Mouse (Mus musculus) MEL (cell line): ENCODE data around the gene Fa2h. TPM values are rescaled to one million over a fixed set of nuclear protein-coding genes. Genes with fewer than 3 reads are reported as not detected.

Experiments
- DNase-seq: peaks from one replicate; pipeline ENCODE4 v3.0.0; 2011; ENCODE audit warnings: low read depth, low spot score
- H3K27ac ChIP-seq: 2 replicates; pipeline ENCODE4 v1.5.1; 2012; ENCODE audit warnings: low read depth, mild to moderate bottlenecking, control low read depth, low read length, moderate library complexity; ENCODE audit not compliant: control insufficient read depth
- H3K27me3 ChIP-seq, 2 experiments: fragments of 150-350 bp in 1 of 2; sonication (generic) in 1 of 2; 2 replicates each; pipeline ENCODE4 v1.6.1; 2012; ENCODE audit warnings: low read length in 2 of 2, mild to moderate bottlenecking in 2 of 2, improper control_type of control experiment in 1 of 2, moderate library complexity in 1 of 2; ENCODE audit not compliant: insufficient read depth in 2 of 2, control insufficient read depth in 1 of 2
- H3K36me3 ChIP-seq, 2 experiments: 2 replicates each; pipeline ENCODE4 v1.6.1; 2012 to 2014; ENCODE audit warnings: low read length in 2 of 2, improper control_type of control experiment in 1 of 2, inconsistent platforms in 1 of 2, mild to moderate bottlenecking in 1 of 2; ENCODE audit not compliant: insufficient read depth in 2 of 2, control insufficient read depth in 1 of 2
- H3K4me1 ChIP-seq, 2 experiments: fragments of 150-350 bp in 1 of 2; sonication (generic) in 1 of 2; 2 replicates each; pipeline ENCODE4 v1.6.1; 2012; ENCODE audit warnings: low read length in 2 of 2, improper control_type of control experiment in 1 of 2, mild to moderate bottlenecking in 1 of 2; ENCODE audit not compliant: insufficient read depth in 2 of 2, control insufficient read depth in 1 of 2
- H3K4me3 ChIP-seq, 2 experiments: fragments of 150-350 bp in 1 of 2; sonication (generic) in 1 of 2; 2 replicates each; pipeline ENCODE4 v1.5.1; 2012; ENCODE audit warnings: low read depth in 2 of 2, low read length in 2 of 2, mild to moderate bottlenecking in 2 of 2, moderate library complexity in 2 of 2, control low read depth in 1 of 2, improper control_type of control experiment in 1 of 2; ENCODE audit not compliant: control insufficient read depth in 1 of 2, insufficient read depth in 1 of 2
- H3K79me2 ChIP-seq: 2 replicates; pipeline ENCODE4 v1.6.1; 2012; ENCODE audit warnings: mild to moderate bottlenecking, low read length, moderate library complexity; ENCODE audit not compliant: control insufficient read depth, poor library complexity, insufficient read depth
- H3K9ac ChIP-seq: 2 replicates; pipeline ENCODE4 v1.6.1; 2012; ENCODE audit warnings: low read depth, mild to moderate bottlenecking, control low read depth, low read length, moderate library complexity; ENCODE audit not compliant: control insufficient read depth, poor library complexity, severe bottlenecking
- H3K9me3 ChIP-seq: fragments of 150-350 bp; sonication (generic); replicated peaks from 2 replicates; pipeline ENCODE4 v1.6.1; 2012; ENCODE audit warnings: mild to moderate bottlenecking, low read length, improper control_type of control experiment, moderate library complexity; ENCODE audit not compliant: insufficient read depth
- BHLHE40 ChIP-seq: IDR thresholded peaks from 2 replicates; pipeline ENCODE4 v1.6.1; 2012; ENCODE audit warnings: low read depth, mild to moderate bottlenecking, inconsistent platforms, low read length, improper control_type of control experiment, borderline replicate concordance
- CTCF ChIP-seq, 3 experiments: IDR thresholded peaks in 2 of 3; conservative IDR thresholded peaks in 1 of 3; 2 replicates each; pipeline ENCODE4 v1.5.1; 2011 to 2012; ENCODE audit warnings: low read length in 3 of 3, low read depth in 2 of 3, mild to moderate bottlenecking in 2 of 3, improper control_type of control experiment in 1 of 3, inconsistent platforms in 1 of 3, mixed read lengths in 1 of 3, moderate library complexity in 1 of 3; ENCODE audit not compliant: control insufficient read depth in 1 of 3, insufficient read depth in 1 of 3, poor library complexity in 1 of 3, severe bottlenecking in 1 of 3
- ELF1 ChIP-seq: IDR thresholded peaks from 2 replicates; pipeline ENCODE4 v1.6.1; 2014; ENCODE audit warnings: low read depth, mild to moderate bottlenecking, inconsistent platforms, low read length, improper control_type of control experiment, moderate library complexity
- EP300 ChIP-seq, 2 experiments: IDR thresholded peaks; 2 replicates each; pipeline ENCODE4 v1.6.1; 2011; ENCODE audit warnings: improper control_type of control experiment in 2 of 2, low read length in 2 of 2, low read depth in 1 of 2, mild to moderate bottlenecking in 1 of 2
- KAT2A ChIP-seq: conservative IDR thresholded peaks from 2 replicates; pipeline ENCODE4 v1.6.1; 2012; ENCODE audit warnings: low read depth, low read length, improper control_type of control experiment, inconsistent platforms
- MAFK ChIP-seq: IDR thresholded peaks from 2 replicates; pipeline ENCODE4 v1.6.1; 2011; ENCODE audit warnings: low read depth, mild to moderate bottlenecking, low read length, improper control_type of control experiment, borderline replicate concordance
- MAX ChIP-seq: IDR thresholded peaks from 2 replicates; pipeline ENCODE4 v1.6.1; 2011; ENCODE audit warnings: low read length, improper control_type of control experiment
- MAZ ChIP-seq: IDR thresholded peaks from 2 replicates; pipeline ENCODE4 v1.6.1; 2012; ENCODE audit warnings: low read depth, mild to moderate bottlenecking, inconsistent platforms, low read length, improper control_type of control experiment
- MEF2A ChIP-seq: IDR thresholded peaks from 2 replicates; pipeline ENCODE4 v1.6.1; 2014; ENCODE audit warnings: low read depth, mild to moderate bottlenecking, inconsistent platforms, low read length, improper control_type of control experiment; ENCODE audit not compliant: poor library complexity, insufficient replicate concordance, severe bottlenecking; ENCODE audit errors: extremely low read depth
- MYB ChIP-seq: IDR thresholded peaks from 2 replicates; pipeline ENCODE4 v1.6.1; 2011; ENCODE audit warnings: mild to moderate bottlenecking, low read depth, low read length, improper control_type of control experiment
- NRF1 ChIP-seq: IDR thresholded peaks from 2 replicates; pipeline ENCODE4 v1.6.1; 2014; ENCODE audit warnings: low read depth, mild to moderate bottlenecking, inconsistent platforms, low read length, improper control_type of control experiment, moderate library complexity; ENCODE audit not compliant: poor library complexity, insufficient read depth, severe bottlenecking
- POLR2A ChIP-seq, 2 experiments: IDR thresholded peaks; 2 replicates each; pipeline ENCODE4 v1.6.1; 2011 to 2012; ENCODE audit warnings: low read length in 2 of 2, mild to moderate bottlenecking in 2 of 2, control low read depth in 1 of 2, improper control_type of control experiment in 1 of 2, low read depth in 1 of 2, moderate library complexity in 1 of 2; ENCODE audit not compliant: control insufficient read depth in 1 of 2, insufficient read depth in 1 of 2, poor library complexity in 1 of 2
- POLR2AphosphoS2 ChIP-seq: IDR thresholded peaks from 2 replicates; pipeline ENCODE4 v1.6.1; 2011; ENCODE audit warnings: low read length, improper control_type of control experiment
- RCOR1 ChIP-seq: IDR thresholded peaks from 2 replicates; pipeline ENCODE4 v1.6.1; 2012; ENCODE audit warnings: low read depth, mild to moderate bottlenecking, inconsistent platforms, low read length, improper control_type of control experiment
- TAL1 ChIP-seq: IDR thresholded peaks from 2 replicates; pipeline ENCODE4 v1.6.1; 2012; ENCODE audit warnings: mild to moderate bottlenecking, inconsistent platforms, low read length, moderate library complexity, mixed read lengths
- TCF12 ChIP-seq: IDR thresholded peaks from 2 replicates; pipeline ENCODE4 v1.6.1; 2014; ENCODE audit warnings: low read depth, mild to moderate bottlenecking, inconsistent platforms, low read length, improper control_type of control experiment, moderate library complexity
- UBTF ChIP-seq: IDR thresholded peaks from 2 replicates; pipeline ENCODE4 v1.6.1; 2012; ENCODE audit warnings: low read depth, mild to moderate bottlenecking, inconsistent platforms, low read length, improper control_type of control experiment, moderate library complexity, borderline replicate concordance; ENCODE audit not compliant: insufficient read depth
- USF1 ChIP-seq: IDR thresholded peaks from 2 replicates; pipeline ENCODE4 v1.6.1; 2014; ENCODE audit warnings: low read depth, mild to moderate bottlenecking, inconsistent platforms, low read length, improper control_type of control experiment, moderate library complexity
- ZC3H11A ChIP-seq: IDR thresholded peaks from 2 replicates; pipeline ENCODE4 v1.6.1; 2012; ENCODE audit warnings: low read depth, mild to moderate bottlenecking, inconsistent platforms, low read length, improper control_type of control experiment
- ZKSCAN1 ChIP-seq: IDR thresholded peaks from 2 replicates; pipeline ENCODE4 v1.6.1; 2012; ENCODE audit warnings: low read depth, mild to moderate bottlenecking, inconsistent platforms, low read length, improper control_type of control experiment, moderate library complexity
- ZMIZ1 ChIP-seq: IDR thresholded peaks from 2 replicates; pipeline ENCODE4 v1.6.1; 2012; ENCODE audit warnings: low read depth, mild to moderate bottlenecking, inconsistent platforms, low read length, improper control_type of control experiment, moderate library complexity
- ZNF384 ChIP-seq: IDR thresholded peaks from 2 replicates; pipeline ENCODE4 v1.6.1; 2012; ENCODE audit warnings: low read depth, mild to moderate bottlenecking, inconsistent platforms, low read length, improper control_type of control experiment
- polyA plus RNA-seq, 2 experiments: library from polyadenylated mRNA; stranded (reverse) in 1 of 2; unstranded in 1 of 2; fragments of >175 nt in 1 of 2; fragments of >200 nt in 1 of 2; gene quantifications; 2 replicates each; pipeline versions ENCODE4 v1.2.1 to v1.2.4; 2012; ENCODE audit warnings: low replicate concordance in 2 of 2, low read depth in 1 of 2; ENCODE audit not compliant: insufficient read length in 2 of 2, insufficient read depth in 1 of 2, missing spikeins in 1 of 2
- total RNA-seq: library from RNA; depleted of rRNA; stranded (reverse); fragments of 300-350 nt; gene quantifications from 2 replicates; pipeline ENCODE4 v1.2.3, GENCODE M21; 2012

The Fa2h gene
- total and polyA plus RNA-seq, 3 experiments: not detected

- Histone ChIP-seq H3K9ac (no peak overlapping the region), H3K36me3 (peaks cover 0 to 11% of the 10 kb centered on the region in 2 experiments; a peak in 2 of 4 replicates), H3K79me2 (no peaks in the 10 kb centered on the region), H3K9me3 (no peaks in the 10 kb centered on the region), H3K27ac (no peak overlapping the region), H3K4me3 (no peak overlapping the region), H3K4me1 (peaks cover 7 to 28% of the 10 kb centered on the region in 2 experiments), H3K27me3 (peaks cover 3 to 8% of the 10 kb centered on the region in 2 experiments)
- no peak for DNase-seq
- TF ChIP-seq TAL1 (no peak), ZMIZ1 (no peak), ELF1 (no peak), MAZ (no peak), MEF2A (no peak)
These were observed 9.0 kb downstream of the Fa2h start for GRCm38 (mm10) chr8:111384628-111385027.

GRCm38 (mm10) chr8:111375192-111375591, 18.4 kb downstream of the Fa2h start:
- no peak overlapping the region for H3K27ac ChIP-seq
- H3K79me2 ChIP-seq: no peaks in the 10 kb centered on the region
- H3K4me1 ChIP-seq: peaks cover 4 to 9% of the 10 kb centered on the region in 2 experiments
- H3K36me3 ChIP-seq: peaks cover 0 to 5% of the 10 kb centered on the region in 2 experiments; a peak in 2 of 4 replicates
- no peak for DNase-seq
- H3K9ac ChIP-seq: no peak overlapping the region
- H3K9me3 ChIP-seq: no peaks in the 10 kb centered on the region
- TF ChIP-seq CTCF (IDR thresholded peaks at IDR 0.05 in 2 of 3, conservative IDR thresholded peaks at IDR 0.05 in 1 of 3; ENCODE audit: control insufficient read depth in 1 of 3, insufficient read depth in 1 of 3, low read depth in 2 of 3, low read length in 3 of 3, poor library complexity in 1 of 3, severe bottlenecking in 1 of 3) (no peak), RCOR1 (no peak), MAX (no peak), ZNF384 (no peak), UBTF (no peak), USF1 (no peak), MAFK (no peak), POLR2A (IDR thresholded peaks at IDR 0.05; ENCODE audit: control insufficient read depth in 1 of 2, insufficient read depth in 1 of 2, low read depth in 1 of 2, low read length in 2 of 2, poor library complexity in 1 of 2) (no peak), NRF1 (no peak), ZKSCAN1 (no peak), MYB (no peak), BHLHE40 (no peak), ELF1 (no peak), POLR2AphosphoS2 (no peak), KAT2A (no peak), TCF12 (no peak), MEF2A (no peak), ZC3H11A (no peak), EP300 (IDR thresholded peaks at IDR 0.05; ENCODE audit: low read depth in 1 of 2, low read length in 2 of 2) (no peak)
- H3K4me3 ChIP-seq: no peak overlapping the region
- peaks cover 12 to 19% of the 10 kb centered on the region in 2 experiments for H3K27me3 ChIP-seq
